Mouse (Mus musculus): ENCODE results near the gene Ifna16.

Gene Ifna16

DNA sequence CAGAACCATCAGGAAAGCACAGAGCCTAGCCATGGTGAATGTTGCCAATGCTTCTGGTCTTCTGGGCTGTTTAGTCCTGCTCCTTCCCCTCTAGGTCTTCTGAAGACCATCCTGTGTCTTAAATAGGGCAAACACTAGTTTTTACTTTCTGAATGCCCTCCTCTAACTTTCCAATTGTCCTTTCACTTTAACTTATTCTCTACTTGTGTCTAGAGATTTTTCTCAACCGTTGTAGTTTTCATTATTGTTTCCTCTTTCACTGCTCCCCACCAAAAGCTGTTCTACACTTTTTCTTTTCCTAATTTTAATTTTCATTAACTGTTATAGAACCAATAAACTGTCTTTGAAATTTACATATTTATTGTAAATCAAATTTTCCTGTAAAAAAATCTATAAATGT is at the start of gene Ifna16:
Ifna16 (minus strand) TSS at position 101 of the 400 bp plus-strand sequence.
- DNase-seq, result no peak

DNA sequence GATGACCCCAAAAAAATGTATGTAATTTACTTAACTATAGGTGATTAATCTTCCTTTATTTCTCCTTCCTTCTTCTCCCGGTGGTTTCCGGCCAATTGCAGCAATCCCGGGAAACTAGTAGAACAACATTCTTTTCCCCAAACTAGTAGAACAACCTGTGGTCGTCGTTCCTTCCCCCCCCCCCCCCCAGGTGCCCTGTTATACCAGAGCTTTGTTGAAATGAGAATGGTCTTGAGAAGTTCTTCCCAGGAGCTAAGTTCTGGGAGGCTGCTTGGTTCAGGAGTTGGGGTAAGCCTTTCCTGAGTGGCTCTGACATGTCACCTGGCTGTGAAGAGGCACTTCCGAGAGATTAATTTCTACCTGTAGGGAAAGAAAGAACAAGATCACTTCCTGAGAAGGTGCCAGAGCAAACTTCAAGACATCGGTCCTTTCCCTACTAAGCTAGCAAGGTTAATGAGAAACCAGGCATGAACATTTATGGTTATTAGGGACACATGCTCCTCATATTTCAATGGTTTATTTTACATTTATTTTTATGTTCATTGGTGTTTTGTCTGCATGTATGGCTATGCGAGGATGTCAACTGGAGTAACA is 46.9 kb upstream of the Ifna16 start:
- DNase-seq, result no peak

DNA sequence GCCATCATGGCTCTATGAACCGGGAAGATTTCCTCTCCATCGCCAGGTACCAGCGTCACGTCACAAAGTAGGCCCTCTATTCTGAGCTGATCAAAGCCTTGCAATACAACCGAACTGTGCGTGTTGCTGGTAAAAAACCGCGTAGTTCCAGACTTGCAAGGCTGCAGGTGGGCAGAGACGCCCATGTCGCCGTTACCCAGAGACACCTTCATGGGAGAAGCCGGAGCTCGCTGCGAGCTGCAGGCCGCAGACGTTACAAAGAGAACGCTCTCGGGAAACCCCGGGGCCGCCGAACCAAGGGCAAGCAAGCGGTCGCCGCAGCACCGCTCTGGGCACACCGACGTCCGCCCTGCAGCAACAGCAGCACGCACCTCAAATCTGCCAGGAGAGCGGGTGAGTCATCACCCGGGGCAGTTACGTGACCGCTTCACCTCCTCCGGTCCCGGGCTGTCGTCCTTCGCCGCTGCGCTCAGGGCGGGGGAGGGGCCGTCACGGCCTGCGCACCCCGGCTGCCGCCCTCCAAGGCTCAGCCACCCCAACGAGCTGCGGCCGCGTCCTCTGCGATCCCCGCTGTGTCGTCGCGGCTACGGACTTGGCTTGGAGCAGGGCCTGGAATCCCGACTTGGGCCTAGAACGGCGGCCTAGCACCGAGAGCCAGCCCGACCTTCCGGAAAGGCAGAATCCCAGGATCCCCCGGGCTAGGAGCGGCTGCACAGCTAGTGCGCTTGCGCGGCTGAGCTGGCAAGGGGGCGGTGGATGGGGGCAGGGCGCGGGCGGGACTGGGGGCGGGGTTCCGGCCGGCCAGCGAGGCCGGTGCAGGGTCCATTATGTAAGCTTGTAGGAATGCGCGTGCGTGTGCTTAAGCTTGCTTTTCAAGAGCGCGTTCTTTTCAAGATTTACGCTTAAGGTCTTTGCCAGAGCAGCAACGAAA is 45.3 kb upstream of the Ifna16 start, which contains the start of the genes Gm26566 and Klhl9:
Gm26566 (plus strand) TSS at position 15 of the 931 bp plus-strand sequence.
Klhl9 (minus strand) TSS at position 675 of the 931 bp plus-strand sequence.
- DNase-seq, result peak; percentile 79 to 81

DNA sequence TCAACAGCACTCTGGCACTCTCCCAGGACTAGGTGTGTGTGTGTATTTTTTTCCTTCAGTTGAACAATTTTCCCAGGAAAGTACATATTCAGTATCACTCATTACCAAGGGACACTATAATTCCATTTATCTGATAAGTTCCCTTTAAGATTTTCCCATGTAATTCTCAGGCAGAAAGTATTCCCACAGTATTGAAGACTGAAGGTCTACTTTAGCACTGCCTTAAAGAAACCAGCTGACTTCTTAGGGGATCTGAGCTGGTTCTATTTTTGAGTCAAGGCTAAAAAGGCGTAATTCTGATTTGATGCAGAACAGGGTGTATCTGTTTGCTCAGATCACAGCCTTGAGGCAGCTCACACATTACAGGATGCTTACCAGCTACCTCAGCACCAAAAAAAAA is 42.0 kb upstream of the Ifna16 start:
- no peak for DNase-seq

DNA sequence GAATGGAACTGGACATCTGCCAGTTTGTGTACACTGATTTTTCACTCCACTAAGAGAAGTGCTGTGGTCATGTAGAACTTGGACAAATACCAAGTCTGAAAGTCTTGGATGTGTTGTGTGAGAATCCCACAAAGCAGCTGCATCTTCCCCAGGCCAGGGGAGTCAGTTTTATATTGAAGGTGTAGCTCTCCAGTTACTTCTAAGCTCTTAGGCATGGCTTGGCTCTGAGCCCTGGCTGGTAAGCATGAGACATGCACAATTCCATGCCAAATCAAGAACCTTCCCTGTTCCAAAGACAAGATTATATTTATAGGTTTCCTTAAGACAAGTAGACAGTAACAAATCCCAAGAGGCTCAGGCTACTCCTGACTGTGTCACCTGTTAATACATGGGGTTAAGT is 38.3 kb upstream of the Ifna16 start:
- DNase-seq, result no peak

DNA sequence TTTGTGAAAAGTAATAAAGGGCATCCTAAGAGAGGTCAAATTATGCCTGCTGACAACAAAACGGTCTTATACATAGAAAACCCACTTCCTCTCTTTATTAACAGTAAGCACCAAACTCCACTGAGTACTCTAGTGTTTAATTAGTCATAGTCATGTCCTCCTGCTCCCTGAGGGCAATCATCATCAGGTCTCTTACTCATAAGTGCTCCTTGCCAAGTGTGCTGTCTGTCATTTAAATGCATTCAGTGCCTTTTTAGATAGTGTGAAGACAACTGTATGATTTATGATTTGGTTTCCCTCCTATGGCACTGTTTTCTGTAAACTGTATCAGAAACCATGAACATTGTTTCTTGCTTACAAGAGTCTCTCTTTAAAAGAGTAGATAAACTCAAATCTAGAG is 37.6 kb upstream of the Ifna16 start:
- DNase-seq, result no peak

DNA sequence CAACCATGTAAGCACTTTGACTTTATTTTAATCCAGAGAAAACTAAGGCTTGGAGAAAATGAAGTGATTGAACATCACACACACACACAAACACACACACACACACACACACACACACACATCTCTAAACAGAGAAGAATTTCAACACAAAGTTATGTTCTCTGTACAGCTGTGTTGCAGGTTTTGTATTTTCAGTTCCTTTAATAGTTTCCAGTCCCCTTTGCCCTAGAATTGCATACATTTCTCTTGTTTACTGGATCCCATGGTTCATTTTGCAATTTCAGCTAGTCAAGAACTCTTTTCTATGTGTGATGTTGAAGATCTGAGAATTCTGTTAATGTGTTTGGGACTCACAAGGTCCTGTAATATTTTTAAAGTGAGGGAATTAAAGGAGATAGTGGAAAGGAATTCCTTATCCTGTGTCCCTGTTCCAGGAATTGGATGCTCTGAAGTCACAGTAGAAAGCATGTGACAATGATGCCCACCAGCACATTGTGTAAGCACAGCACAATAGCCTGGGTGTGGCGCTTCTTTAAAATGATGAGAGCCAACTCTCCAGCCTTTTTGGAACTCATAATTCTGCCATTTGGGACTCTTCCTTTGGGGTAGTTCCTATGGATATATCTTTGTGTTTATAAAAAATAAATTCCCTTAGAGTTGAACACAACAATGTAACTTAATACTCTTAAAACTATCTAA is 30.6 kb upstream of the Ifna16 start:
- DNase-seq, result no peak

DNA sequence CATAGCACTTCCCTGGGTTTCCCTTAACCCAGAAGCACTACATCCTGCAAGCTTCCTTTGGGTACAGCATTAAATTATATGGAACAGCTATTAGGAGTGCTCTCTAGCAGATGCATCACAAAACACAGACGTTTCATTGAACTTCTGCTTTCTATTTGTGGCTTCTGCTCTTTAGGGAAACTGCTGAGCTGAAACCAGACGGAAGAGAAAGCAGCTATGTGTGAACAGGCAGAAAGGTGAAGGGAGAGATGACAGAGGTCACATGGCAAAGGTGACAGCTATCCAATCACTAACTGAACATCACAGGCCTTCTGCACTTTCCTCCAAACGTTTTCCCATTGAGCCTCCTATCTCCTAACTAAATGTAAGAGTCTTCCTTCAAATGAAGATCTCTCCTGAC is 29.2 kb upstream of the Ifna16 start:
- DNase-seq, result no peak

DNA sequence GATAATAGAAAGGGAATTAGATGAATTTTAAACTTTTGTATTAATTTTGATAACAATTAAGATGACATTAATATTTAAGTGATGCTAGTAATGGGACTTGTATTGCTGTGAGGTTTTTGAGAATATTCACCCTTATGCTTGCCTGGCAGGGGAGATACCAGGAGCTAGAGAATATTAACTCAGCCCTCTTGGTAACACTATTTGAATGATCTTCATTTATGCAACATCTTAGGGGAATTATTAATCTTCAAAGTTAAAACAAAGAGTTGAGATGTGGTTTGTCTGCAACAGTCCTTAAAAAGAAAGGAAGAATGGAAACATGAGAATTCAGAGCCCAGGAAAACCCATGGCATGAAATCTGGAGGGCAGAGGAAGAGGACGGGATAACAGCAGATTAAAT is 22.6 kb upstream of the Ifna16 start:
- no peak for DNase-seq

DNA sequence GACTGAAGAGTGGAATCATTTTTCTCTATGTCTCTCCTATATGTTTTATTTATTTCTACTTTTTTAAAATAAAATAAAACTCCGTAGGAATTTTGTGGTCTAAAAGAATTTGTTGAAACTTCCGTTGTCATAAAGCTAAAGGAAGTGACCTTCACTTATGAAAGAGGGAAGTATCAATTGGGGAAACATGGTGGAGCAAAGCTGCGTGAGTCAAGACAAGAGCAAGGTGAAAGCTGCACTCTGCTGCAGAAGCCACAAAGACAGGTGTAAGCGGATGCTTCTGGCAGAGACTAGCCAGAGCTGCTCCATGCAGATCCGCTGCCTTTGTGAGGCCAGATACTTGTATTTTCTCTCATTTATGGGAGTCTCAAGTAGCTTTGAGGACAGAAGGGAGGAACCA is 22.1 kb upstream of the Ifna16 start:
- no peak for DNase-seq

DNA sequence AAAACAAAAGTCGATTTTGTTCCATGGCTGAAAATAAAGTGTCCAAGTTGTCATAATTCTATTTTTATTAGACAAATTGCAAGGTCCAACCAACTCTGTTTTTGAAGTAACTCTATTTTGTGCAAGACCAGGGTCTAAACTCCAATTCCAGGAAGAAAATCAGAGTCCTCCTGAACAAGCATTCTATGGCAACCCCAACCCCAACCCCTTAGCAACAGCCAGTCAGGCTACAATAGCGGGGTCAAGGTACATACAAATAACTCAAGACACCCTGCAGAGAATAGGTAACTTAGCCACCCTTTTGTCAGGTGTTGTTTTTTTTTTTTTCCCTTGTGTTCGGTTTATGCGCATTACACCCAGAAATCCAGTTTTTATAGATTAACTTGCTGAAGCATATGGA is 21.0 kb upstream of the Ifna16 start:
- no peak for DNase-seq

DNA sequence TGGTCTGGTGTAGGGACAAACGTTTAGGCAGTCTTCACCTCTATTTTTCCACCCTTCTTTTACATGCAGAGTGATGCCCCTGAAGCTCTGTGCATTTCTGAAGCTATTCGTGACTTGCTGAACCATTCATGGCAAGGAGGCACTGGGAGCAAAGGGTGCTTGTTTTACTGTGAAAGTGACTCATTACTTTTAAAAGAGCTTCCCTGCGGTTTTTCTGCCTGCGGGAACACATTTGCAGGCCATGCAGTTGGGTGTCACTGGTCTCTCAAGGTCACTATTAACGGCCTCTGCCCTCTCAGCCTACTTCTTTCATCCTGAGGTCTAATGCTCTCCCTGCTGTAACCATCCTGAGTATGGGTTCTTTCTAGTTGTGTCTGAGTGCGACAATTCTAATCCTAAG is 20.4 kb upstream of the Ifna16 start:
- no peak for DNase-seq

DNA sequence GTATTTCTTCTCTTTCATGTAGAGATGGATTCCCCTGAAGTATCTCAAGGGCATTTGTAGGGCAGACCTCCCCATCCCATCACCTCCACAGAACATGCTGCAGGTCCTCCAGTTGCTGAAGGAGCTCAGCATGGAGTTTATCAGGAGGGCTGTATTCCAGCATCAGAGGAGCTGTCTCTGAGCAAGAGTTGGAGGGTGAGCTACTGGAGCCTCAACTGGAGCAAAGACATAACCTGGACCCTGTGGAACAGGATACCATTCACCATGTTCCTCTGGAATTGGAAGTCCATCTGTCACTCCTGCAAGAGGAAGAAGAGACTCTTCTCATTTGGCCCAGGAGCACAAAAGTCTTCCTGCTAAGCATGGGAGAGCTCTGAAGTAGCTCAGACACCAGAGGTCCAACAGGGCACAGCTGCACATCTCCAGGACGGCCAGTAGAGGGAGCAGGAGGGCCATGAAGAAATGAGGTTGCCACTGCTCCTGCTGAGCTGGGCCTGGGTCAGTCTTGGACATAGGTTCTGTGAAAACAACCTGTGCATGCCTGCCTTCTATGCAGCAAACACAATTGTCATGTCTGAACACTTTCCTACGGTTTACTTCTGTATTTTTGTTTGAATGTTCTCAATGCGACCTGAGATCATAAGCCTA is 19.6 kb upstream of the Ifna16 start:
- DNase-seq, result peak; percentile 40 to 44

DNA sequence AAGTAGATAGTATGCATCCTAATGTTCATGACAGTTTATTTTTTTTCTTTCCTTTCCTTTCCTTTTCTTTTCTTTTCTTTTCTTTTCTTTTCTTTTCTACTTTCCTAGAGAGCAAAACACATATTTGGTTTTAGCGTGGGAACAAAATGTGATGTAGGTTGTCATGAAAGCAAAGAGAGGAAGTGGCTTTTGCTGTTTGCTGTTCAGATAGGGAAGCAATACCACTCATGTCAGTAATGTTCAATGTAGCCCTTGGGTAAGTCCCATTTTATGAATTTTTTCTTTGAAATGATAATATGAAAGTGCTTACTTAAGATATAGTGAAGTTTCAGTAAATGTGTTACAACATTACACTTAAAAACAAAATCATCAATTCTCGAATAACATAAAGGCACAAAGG is 16.7 kb upstream of the Ifna16 start:
- no peak for DNase-seq

DNA sequence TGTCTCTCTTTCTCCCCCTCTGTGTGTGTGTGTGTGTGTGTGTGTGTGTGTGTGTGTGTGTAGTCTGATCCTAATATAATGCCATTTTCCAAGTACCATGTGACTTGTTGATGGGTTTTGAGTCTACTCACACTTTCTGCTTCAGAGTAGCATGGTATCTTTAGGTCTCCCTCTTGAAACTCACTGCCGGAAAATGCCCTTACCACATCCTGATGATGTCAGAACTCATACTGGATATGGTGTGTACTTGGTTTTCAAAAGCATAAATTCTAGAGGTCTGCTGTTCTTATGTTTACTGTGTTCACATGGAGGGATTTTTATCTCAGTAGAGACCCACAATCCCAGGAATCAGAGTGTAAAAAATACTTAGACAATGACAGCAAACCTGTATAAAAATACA is 15.8 kb upstream of the Ifna16 start:
- DNase-seq, result no peak

DNA sequence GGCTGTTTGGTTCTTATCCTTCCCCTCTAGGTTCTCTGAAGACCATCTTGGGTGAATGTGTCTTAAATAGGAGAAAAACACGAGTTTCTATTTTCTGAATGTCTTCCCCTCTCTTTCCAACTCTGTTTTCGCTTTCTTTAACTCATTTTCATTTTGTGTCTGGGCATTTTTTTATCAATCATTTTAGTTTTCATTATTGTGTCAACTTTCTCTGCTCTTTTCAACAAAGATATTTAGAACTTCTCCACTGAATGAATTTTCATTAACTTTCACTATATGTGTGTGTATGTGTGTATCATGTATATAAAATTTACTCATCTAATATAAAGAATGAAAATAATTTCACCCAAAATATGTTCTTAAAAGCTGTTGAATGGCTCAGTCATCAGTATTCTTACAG is 14.5 kb upstream of the Ifna16 start, which contains the start of gene Ifnab:
Ifnab (minus strand) TSS at position 101 of the 400 bp plus-strand sequence.
- DNase-seq, result no peak

DNA sequence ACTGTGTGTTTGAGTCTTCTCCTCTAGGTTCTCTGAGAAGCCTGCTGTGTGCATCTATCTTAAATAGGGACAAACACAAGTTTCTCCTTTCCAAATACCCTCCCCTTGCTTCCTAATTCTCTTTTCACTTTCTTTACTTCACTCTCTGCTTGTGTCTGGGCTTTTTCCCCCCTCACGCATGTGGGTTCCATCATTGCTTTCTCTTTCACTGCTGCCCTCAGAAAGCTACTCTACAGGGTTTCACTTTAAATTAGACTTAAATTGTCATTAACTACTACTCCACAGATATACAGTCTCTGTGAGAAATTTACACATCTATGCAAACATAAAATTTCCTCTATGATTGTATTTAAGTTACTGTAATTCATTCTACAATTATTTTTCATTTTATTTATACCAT is 7.1 kb upstream of the Ifna16 start, which contains the start of gene Ifna2:
Ifna2 (minus strand) TSS at position 101 of the 400 bp plus-strand sequence.
- DNase-seq, result no peak

DNA sequence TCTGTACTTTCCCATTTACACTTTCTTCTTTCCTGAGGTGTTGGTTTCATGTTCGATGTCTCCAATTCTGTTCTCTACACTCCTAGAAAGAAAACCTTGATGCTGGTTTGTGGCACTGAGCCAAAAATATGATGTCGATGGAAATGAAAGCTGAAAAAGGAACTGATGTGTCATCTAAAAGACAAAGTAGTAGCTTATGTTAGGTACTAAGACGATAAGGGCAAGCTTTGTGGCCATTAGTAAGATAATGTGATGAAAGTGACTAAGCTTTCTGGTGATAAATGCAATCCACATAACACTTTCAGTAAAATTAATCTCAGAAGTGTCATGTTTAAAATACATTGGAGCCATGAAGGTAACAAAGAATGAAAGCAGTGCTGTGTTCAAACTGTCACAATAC is 4.6 kb upstream of the Ifna16 start:
- DNase-seq, result no peak

DNA sequence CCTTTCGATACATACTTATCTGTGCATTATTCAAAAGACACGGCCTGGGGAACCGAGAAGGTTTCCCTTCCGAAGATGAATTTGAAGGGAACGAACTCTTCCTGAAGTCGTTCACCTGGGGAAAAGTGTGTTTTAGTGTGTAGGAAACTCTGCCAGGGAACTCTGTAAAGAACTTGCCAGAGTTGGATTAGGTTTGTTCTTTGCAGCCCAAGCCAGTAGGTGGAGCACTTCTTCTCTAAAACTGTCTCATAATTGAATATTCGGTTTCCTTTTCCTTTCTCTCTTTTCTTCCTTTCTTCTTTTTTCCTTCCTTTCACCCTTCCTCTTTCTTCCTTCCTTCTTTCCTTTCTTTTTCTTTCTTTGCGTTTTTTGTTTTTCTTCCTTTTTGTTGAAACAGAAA is 3.6 kb upstream of the Ifna16 start:
- no peak for DNase-seq

DNA sequence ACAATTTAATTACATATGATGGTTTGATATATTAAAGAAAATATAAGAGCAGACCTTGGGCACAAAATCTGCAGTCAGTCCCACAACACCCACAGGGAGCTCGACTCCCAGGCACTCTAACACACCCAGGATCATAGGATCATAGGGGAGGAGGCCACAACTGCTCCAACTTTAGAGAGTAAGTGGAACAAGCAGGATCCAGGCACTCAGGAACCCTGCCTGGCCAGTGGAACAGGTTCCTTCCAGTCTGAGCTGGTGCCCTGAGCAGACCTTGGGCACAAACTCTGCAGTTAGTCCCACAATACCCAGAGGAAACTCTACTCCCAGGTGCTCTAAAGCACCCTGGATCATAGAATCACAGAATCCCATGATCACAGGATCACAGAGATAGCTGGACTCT is 21.3 kb downstream of the Ifna16 start:
- no peak for DNase-seq

DNA sequence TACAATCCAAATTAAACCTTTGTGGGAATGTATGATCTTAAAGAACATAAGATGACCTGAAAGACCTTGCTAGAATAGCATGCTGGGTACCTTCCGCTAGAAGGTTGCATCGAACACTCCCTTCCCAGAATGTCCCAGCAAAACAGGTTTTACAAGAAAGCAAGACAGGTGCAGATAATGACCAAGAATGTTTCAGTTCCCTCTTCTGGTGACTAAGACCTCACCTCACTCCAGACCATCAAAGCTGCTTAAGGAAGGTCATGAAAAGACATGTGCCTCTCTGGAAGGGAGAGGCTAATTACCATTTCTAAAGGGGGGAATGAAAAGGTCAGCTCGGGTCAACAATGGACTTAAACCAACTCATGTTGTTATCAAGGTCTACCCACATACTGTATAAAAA is 23.1 kb downstream of the Ifna16 start:
- no peak for DNase-seq

DNA sequence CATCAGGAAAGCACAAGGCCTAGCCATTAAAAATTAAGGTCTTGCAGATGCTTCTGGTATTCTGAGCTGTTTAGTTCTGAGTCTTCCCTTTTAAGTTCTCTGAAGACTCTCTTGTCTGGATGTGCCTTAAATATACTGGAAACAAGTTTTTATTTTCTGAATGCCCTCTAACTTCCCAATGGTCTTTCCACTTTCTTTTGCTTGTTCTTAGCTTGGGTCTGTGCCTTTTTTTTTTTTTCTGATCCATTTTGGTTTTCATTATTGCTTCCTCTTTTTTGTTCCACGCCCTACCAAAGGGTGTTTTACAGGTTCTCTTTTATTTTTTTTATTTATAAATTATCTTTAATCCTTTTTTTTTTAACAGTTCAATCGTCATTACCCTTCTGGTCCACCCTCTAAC is 32.4 kb downstream of the Ifna16 start, which contains the start of gene Ifna13:
Ifna13 (minus strand) TSS at position 101 of the 400 bp plus-strand sequence.
- DNase-seq, result no peak

DNA sequence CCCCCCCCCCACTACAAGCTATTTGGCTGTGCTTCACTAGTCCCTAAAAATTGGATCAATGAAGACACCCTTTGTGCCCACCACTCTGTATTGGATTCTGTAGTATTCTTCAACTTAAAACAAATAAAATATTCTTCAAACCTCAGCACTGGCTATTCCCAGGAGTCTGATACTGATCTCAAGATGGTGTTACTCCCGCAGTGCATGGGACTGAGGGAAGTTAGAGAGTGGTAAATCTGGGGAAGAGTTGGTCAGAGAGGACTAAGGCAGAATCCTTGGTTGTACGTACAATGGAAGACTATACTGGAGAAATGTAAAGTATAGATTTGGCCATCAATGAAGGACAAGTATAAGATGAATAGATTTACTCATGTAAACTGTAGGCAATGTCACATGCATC is 34.2 kb downstream of the Ifna16 start:
- no peak for DNase-seq

All from thymus, adult 18-20 months (tissue).